Mouse (Mus musculus) ES-E14 (cell line): ENCODE measurements around the gene Slk. TPM values are rescaled to one million over a fixed set of nuclear protein-coding genes. Genes with fewer than 3 reads are reported as not detected.

Experiments
- DNase-seq: peaks from one replicate; pipeline ENCODE4 v3.0.0-alpha.2; 2013; ENCODE audit warnings: low read depth, low spot score
- H3K27ac ChIP-seq: 2 replicates; pipeline ENCODE4 v1.5.1; 2012; ENCODE audit warnings: low read depth, mild to moderate bottlenecking, low read length, moderate library complexity, mixed read lengths; ENCODE audit not compliant: poor library complexity, insufficient read depth, severe bottlenecking
- H3K36me3 ChIP-seq: 2 replicates; pipeline ENCODE4 v1.6.1; 2012; ENCODE audit warnings: mild to moderate bottlenecking, low read length, moderate library complexity, mixed read lengths; ENCODE audit not compliant: control insufficient read depth, poor library complexity, insufficient read depth, severe bottlenecking
- H3K4me1 ChIP-seq, 2 experiments: fragments of 150-350 bp in 1 of 2; sonication (generic) in 1 of 2; 2 replicates each; pipeline ENCODE4 v1.6.1; 2012; ENCODE audit warnings: low read length in 2 of 2, mild to moderate bottlenecking in 1 of 2, mixed read lengths in 1 of 2; ENCODE audit not compliant: control insufficient read depth in 2 of 2, insufficient read depth in 2 of 2, poor library complexity in 1 of 2
- H3K4me3 ChIP-seq, 2 experiments: fragments of 150-350 bp in 1 of 2; sonication (generic) in 1 of 2; 2 replicates each; pipeline ENCODE4 v1.5.1; 2012; ENCODE audit warnings: low read length in 2 of 2, low read depth in 1 of 2, mild to moderate bottlenecking in 1 of 2, mixed read lengths in 1 of 2; ENCODE audit not compliant: insufficient read depth in 1 of 2, poor library complexity in 1 of 2, severe bottlenecking in 1 of 2
- H3K9ac ChIP-seq: 2 replicates; pipeline ENCODE4 v1.6.1; 2012; ENCODE audit warnings: low read depth, mild to moderate bottlenecking, low read length, mixed read lengths; ENCODE audit not compliant: poor library complexity, insufficient read depth, severe bottlenecking
- H3K9me3 ChIP-seq: fragments of 150-350 bp; sonication (generic); 2 replicates; pipeline ENCODE4 v1.6.1; 2012; ENCODE audit warnings: low read depth, mild to moderate bottlenecking, low read length; ENCODE audit not compliant: control insufficient read depth, insufficient read depth
- CHD2 ChIP-seq: IDR thresholded peaks from 2 replicates; pipeline ENCODE4 v1.6.1; 2014; ENCODE audit warnings: mild to moderate bottlenecking, low read depth, low read length, inconsistent platforms
- HCFC1 ChIP-seq: IDR thresholded peaks from 2 replicates; pipeline ENCODE4 v1.6.1; 2012; ENCODE audit warnings: low read length, inconsistent platforms, borderline replicate concordance; ENCODE audit not compliant: insufficient read depth
- MAFK ChIP-seq: IDR thresholded peaks from 2 replicates; pipeline ENCODE4 v1.6.1; 2014; ENCODE audit warnings: mild to moderate bottlenecking, low read depth, low read length, inconsistent platforms; ENCODE audit not compliant: insufficient read depth
- ZC3H11A ChIP-seq: IDR thresholded peaks from 2 replicates; pipeline ENCODE4 v1.6.1; 2012; ENCODE audit warnings: low read depth, mild to moderate bottlenecking, inconsistent platforms, low read length, borderline replicate concordance
- ZNF384 ChIP-seq: IDR thresholded peaks from 2 replicates; pipeline ENCODE4 v1.6.1; 2012; ENCODE audit warnings: low read depth, low read length, inconsistent platforms
- in situ Hi-C, 2 experiments: fragments of 600-800 bp; cut with MboI; formaldehyde crosslinking; loops; one replicate each; pipeline ENCODE4 v1.15.1; 2025; ENCODE audit warnings: low sequenced_read_pairs in 2 of 2, inconsistent platforms in 1 of 2; ENCODE audit not compliant: unreplicated experiment in 2 of 2
- total RNA-seq: library from RNA; depleted of rRNA; stranded (reverse); fragments of 300-350 nt; gene quantifications from 2 replicates; pipeline ENCODE4 v1.2.3, GENCODE M21; 2012

The Slk gene
- total RNA-seq, 1 experiment: 23.4 TPM

DNA sequence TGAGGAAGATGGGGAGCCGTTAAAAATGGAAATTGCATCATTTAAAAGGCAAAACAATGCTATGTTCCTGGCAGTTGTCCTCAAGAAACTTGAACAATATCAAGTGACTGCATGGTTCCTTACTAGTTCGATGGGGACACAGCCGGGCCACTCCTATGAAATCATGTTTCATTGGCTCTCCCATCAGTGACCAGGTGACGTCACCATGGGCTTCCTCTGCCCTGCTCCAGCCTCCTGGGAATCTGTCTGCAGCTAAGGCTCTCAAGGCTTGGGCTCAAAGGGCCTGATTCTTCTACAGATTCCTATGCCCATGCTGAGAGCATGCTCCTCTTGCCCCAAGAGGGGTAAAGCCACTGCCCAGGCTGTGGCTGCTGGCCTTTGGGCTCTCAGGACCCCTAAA lies 29.9 kb upstream of the Slk start:
- no peak overlapping the region for H3K9ac ChIP-seq
- H3K4me1 ChIP-seq: no peaks in the 10 kb centered on the region
- H3K9me3 ChIP-seq: no peaks in the 10 kb centered on the region
- no peak for DNase-seq
- H3K27ac ChIP-seq: no peak overlapping the region
- H3K4me3 ChIP-seq: no peak overlapping the region
- TF ChIP-seq ZNF384 (no peak), MAFK (no peak), CHD2 (no peak), HCFC1 (no peak), ZC3H11A (no peak)
- in situ Hi-C loops: no loop called here
- H3K36me3 ChIP-seq: no peaks in the 10 kb centered on the region

DNA sequence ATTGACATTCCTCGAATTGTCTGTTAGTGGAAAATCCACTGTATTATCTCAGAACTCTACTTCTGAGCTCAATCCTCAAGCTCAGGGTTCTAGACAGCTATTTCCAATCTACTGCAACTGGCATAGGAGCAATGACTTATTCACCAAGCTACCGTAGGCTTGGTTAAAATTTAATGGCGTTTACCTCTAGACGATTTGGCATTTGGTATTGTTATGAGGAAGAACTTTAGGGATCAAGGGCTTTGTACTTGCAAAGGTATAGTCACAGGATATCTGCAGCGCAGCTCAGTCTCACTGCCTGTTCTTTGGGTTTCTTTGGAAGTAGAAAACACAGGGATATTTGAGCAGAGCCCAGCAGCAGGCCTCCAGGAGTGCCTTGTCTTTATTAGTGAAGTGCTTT lies 20.3 kb upstream of the Slk start:
- in situ Hi-C loops: no loop called here
- no peak for DNase-seq
- no peak overlapping the region for H3K27ac ChIP-seq
- TF ChIP-seq ZNF384 (no peak), CHD2 (no peak), MAFK (no peak), HCFC1 (no peak), ZC3H11A (no peak)
- no peak overlapping the region for H3K9ac ChIP-seq
- H3K36me3 ChIP-seq: no peaks in the 10 kb centered on the region
- H3K4me1 ChIP-seq: no peaks in the 10 kb centered on the region
- H3K4me3 ChIP-seq: no peak overlapping the region
- H3K9me3 ChIP-seq: no peaks in the 10 kb centered on the region

GRCm38 (mm10) chr19:47559751-47560512 lies 19.5 kb upstream of the Slk start:
- in situ Hi-C loops: no loop called here
- H3K4me1 ChIP-seq: no peaks in the 10 kb centered on the region
- TF ChIP-seq HCFC1: no peak
- no peak for TF ChIP-seq ZNF384
- no peak for TF ChIP-seq ZC3H11A
- TF ChIP-seq MAFK: no peak
- H3K9me3 ChIP-seq: no peaks in the 10 kb centered on the region
- no peak overlapping the region for H3K4me3 ChIP-seq
- no peak overlapping the region for H3K27ac ChIP-seq
- H3K9ac ChIP-seq: no peak overlapping the region
- DNase-seq: no peak
- no peaks in the 10 kb centered on the region for H3K36me3 ChIP-seq

DNA sequence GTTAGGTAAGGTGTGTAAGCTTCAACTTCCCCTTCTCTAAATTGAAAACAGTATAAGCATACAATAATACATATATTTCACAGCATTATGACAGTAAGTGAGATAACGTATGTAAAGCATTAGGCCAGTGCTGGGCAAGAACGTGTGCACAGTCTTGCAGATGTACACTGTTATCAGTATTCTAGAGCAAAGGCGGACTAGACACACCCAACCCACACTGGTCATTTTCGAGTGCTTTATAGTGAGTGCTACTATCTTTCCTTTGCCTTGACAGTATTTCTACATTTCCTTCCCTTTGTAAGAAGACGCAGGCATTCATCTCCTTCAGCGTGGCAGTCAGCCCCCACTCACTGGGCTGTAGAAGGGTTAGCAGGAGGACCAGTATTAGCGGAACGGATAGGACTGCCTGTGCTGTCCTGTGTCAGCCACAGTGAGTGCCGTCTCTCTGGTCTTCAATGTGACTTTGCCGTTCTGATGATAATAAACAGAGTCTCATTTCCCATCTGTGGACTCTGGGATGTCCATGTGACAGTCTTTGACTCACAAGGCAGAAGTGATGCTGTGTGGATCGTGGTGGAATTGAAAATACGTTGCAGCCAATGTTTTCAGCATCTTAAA lies 18.8 kb upstream of the Slk start:
- no peaks in the 10 kb centered on the region for H3K4me1 ChIP-seq
- no peaks in the 10 kb centered on the region for H3K36me3 ChIP-seq
- no peak overlapping the region for H3K9ac ChIP-seq
- no peak overlapping the region for H3K4me3 ChIP-seq
- H3K9me3 ChIP-seq: no peaks in the 10 kb centered on the region
- H3K27ac ChIP-seq: no peak overlapping the region
- in situ Hi-C loops: no loop called here
- TF ChIP-seq MAFK (no peak), HCFC1 (no peak), CHD2 (no peak), ZNF384 (no peak), ZC3H11A (no peak)
- DNase-seq: no peak

DNA sequence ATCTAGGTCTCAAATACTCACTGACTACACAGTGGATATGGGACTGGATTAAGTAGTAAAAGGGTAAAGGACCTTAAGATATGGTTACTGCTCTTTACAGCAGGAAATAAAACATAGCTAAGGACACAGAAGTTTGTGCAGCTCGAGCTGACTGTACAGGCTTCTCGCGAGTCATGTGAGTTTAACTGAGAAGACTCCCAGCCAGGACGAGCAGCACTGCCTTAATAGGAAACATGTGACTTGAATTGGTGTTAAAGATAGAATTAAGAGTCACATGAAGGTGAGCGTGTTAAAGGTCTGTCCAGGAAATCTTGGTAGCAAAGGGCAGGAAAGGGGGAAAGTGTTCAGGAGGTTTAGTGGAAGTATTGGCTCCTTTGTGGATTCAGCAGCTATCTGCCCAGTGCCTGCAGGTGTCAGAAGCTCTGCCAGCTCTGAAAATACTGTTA lies 17.5 kb upstream of the Slk start:
- H3K9me3 ChIP-seq: no peaks in the 10 kb centered on the region
- TF ChIP-seq CHD2: no peak
- TF ChIP-seq MAFK: no peak
- no peak for TF ChIP-seq ZC3H11A
- TF ChIP-seq ZNF384: no peak
- TF ChIP-seq HCFC1: no peak
- no peaks in the 10 kb centered on the region for H3K4me1 ChIP-seq
- H3K4me3 ChIP-seq: no peak overlapping the region
- no peak overlapping the region for H3K9ac ChIP-seq
- in situ Hi-C loops: no loop called here
- no peak overlapping the region for H3K27ac ChIP-seq
- DNase-seq: no peak
- no peaks in the 10 kb centered on the region for H3K36me3 ChIP-seq
